Mouse (Mus musculus) adrenal gland, postnatal 25 days (tissue): ENCODE data around the gene 4931428L18Rik. TPM values are rescaled to one million over a fixed set of nuclear protein-coding genes. Genes with fewer than 3 reads are reported as not detected.
A peak's percentile ranks its signal among the peaks of the same experiment; 100 is the strongest.

Source experiments
- DNase-seq: peaks from one replicate; pipeline ENCODE4 v3.0.0; 2021; ENCODE audit warnings: mixed read lengths
- long read RNA-seq: library from polyadenylated mRNA; stranded (forward); transcript quantifications from one replicate; pipeline ENCODE4 v2.0.0, GENCODE M21; 2021
- total RNA-seq: library from RNA; stranded (reverse); gene quantifications from 2 replicates; pipeline ENCODE4 v1.2.3, GENCODE M21; 2021

4931428L18Rik gene
- not detected in 2 replicates for total RNA-seq
- long read RNA-seq: 0 reads

DNA sequence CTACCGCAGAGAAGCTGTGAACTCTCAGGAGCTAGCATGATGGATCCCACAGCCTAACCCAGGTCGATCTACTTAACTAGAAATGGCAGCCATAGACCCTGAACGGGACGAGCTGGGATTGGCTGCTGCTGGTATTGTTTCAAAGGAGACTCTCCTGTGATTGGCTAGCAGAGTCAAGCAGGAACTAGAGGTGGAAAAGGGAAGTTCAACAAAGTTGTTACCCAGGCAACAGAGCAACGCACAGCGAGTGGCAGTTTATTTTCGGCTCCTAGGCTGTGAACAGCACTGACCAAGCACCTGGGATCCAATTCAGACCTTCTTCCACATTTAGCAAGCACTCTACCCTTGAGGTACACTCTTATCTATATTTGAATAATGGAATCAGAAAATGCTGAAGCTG, at the start of gene 4931428L18Rik, which contains the start of gene Pih1d3:
Gene 4931428L18Rik, minus strand, starts transcription at position 121 of the 400 bp plus-strand sequence.
Gene Pih1d3, plus strand, starts transcription at position 275 of the 400 bp plus-strand sequence.
- DNase-seq: no peak

DNA sequence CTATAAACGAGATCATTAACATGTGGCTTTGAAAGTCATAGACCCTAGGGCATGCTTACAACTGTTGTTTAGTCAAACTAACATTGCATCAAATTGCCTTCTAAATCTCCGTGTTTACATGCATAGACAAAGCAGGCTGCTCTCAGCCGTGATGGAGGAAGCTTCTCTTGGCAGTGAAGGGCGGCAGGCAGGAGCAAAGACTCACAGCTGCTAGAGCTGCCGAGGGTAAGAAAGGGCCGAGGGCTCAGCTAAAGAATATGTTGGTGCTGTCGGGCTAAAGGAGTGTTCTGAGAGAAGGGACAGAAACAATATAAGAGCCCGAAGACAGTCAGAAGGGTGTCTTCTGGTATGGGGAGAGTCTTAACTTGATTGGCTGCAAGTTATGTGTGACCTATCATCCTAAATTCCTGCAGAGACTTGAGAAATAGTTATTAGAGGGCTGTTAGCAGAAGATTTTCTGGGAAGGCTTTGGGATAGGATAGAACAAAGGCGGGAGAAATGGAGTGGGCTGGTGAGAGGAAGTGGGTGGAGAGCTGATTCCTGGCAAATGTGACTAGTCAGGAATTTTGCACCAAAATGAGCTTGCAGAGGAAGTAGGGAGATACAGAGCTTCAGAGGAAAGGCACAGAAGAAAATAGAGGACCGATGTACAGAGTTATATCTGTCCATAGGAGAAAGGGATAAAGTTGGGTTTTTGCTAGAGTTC, 37.9 kb upstream of the 4931428L18Rik start:
- DNase-seq: no peak

DNA sequence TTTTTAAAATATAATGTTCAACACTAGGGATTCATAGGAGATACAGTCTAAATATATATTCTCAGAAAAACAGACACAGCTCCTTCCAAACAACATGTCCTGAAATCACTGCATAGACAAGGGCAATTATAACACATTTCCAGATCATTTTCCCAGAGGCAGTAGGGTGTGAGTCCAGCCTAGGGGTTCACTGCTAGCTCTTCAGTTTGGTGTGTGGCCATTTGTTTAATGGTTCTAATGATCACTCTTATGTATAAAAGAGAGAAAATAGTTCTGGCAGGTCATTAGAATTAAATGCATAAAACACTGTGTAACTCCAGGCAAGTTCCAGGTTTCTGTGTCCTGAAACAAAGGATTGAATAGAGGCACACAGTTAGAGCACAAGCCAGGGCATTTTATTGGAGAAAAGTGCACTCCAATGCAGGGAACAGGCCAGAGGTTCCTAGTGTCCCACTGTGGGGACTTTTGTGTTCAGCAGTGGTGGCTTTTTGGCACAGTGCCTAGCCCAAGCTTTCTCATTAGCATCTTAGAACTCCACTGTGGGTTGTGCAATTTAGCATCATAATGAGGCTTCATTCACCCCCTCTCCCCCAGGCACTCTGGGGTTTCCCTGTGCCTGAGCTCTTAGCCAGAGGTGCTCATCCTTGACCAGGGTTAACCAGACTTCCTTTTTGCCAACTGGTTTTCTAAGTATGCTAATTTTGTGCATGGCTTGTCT, 11.0 kb upstream of the 4931428L18Rik start:
- DNase-seq: no peak

DNA sequence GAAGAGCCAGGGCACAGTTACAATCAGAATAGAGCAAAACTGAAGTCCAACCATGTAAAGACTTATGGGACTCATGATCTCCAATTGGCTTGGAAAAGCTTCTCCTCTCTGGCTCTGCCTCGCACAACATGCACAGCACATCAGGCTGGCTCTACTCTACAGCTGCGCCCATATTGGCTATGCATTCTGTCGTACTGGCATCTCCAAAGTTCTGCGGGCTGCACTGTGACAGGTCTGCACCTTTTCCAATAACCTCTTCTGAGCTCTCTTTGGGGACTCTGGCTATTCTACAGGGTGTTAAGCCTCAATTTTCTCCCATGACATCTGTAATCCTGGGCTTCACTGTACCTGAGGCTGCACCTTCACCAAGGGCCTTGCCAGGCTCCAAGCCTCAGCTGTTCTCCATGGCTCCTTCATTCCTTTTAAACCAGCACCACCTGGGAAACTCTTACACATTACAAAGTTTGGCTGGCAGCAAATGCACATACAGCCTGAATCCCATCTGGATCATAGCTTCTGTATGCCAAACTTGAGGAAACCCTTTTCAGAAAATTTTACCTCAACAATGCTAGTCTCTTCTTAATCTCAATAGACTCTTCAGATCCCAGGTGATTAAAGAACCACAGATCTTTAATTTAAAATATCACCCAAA, 1.8 kb downstream of the 4931428L18Rik start:
- DNase-seq: no peak

DNA sequence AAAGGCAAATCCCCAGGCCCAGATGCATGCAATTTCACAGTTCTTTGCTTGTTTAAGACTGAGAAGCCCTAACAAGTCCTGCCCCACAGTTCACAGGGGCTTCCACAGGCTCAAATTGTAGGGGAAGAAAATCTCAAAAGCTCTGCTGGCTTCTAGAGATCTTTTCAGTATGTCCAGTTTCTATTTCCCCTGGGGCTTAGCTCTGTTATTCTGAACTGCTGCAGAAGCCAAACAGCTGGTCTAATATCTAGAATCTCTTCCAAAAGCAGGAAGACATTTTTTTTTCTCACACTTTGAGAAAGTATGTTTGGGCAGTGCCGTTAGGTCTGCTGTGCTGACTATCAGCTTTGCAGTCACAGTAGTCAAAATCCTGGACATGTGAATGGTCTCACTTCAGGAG, 7.7 kb downstream of the 4931428L18Rik start:
- no peak for DNase-seq

DNA sequence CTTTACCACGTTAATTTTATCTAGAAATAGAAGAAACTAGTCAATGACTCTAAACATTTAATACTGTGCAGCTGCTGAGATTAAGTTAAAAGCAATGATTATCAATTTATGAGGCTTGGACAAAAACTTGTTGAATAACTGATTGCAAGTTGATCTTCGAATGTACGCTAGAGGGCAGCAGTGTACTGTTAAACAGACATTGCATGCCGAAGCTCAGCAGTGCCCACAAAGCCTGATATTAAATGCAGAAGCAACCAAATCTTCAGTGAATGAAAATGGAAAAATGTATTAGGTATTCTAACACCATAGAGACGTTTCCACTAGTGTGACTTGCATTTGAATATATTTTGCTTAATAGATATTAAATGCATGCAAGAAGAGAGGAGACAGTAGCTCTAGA, 12.3 kb downstream of the 4931428L18Rik start:
- DNase-seq: peak; percentile 18

DNA sequence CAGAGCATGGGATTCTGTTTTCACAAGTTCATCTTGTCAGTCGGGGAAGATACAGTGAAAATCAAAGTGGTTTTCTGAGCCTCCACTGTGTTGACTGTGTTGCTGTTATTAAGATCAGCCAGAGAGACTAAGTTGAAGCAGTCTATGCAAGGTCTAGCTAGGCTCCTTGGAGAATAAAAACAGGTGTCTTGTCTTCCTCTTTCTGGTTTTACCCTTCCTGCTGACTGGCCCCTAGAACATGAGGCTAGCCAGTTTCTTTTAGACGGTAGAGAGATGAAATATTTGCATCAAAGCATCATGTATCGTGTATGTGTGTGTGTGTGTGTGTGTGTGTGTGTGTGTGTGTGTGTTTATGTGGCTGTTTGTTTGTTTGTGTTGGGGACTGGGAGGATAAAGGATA, 16.7 kb downstream of the 4931428L18Rik start:
- no peak for DNase-seq

DNA sequence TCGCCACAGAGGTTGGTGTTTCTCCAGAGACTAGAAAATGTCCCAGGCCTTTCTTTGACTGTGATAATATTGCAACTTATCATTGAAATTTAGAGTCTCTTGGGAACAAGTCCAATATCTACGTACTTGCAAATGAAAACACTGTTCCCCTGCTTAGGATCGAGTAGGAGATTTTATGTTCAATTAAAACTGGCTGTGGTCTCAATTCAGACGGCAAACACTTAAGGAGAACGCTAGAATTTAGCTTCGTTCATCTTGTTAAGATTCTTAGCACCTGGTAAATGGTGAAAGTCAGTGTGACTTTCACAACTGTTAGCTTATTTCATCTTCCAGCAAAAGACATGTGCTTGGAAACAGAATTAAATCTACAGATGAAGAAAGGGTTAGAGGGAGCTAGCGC, 17.1 kb downstream of the 4931428L18Rik start:
- no peak for DNase-seq

DNA sequence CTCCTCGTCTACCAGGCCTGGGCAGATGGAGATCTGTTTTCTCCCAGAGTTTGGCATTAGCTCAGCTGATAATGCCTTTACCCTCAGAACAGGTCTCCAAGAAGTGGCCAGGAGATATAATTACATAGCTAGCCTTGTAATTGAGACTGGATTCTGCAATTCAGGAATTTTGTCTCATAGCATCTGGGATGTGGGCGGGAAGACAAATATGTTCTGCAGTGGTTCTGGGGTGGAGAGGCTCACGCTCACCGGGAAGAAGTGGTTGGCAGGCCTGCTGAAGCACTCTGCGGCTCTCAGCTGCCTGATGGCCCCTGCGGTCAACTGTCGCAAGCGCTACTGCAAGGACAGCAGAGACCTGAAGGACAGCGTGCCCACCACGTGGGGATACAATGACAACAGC, 18.7 kb downstream of the 4931428L18Rik start:
- DNase-seq: no peak

DNA sequence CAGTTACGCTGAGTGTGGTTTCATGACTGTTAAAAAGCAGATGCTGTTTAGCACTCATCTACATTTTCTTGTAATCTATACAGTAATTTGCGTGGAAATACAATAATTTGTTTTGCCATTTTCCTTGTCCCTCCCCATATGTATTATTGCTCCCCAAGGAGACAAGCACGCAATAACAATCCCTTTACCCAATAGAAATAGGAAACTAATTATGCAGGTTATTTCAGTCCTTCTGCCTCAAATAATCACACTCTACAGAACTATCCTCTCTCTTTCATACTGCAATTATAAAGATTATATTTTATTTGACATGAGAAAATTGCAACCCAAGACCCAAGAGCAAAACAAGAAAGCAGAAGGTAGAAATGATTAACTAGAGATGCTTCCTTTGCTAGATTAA, 25.5 kb downstream of the 4931428L18Rik start:
- DNase-seq: no peak

DNA sequence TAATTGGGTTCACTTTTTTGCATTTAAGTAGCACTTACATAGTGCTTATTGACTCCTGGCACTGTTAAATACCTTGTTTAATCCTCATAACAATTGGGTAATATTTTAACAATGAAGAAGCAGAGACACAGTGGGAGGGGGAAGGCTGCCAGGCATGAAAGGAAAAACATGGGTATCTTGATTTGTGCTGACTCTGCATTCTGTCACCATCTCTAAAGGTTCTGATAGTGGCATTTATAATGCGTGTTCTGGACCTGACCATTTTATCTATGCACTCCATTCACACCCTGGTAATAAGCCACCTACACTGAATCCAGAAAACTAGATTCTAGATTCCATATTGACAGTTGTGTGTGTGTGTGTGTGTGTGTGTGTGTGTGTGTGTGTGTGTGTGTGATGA, 26.9 kb downstream of the 4931428L18Rik start:
- DNase-seq: no peak

DNA sequence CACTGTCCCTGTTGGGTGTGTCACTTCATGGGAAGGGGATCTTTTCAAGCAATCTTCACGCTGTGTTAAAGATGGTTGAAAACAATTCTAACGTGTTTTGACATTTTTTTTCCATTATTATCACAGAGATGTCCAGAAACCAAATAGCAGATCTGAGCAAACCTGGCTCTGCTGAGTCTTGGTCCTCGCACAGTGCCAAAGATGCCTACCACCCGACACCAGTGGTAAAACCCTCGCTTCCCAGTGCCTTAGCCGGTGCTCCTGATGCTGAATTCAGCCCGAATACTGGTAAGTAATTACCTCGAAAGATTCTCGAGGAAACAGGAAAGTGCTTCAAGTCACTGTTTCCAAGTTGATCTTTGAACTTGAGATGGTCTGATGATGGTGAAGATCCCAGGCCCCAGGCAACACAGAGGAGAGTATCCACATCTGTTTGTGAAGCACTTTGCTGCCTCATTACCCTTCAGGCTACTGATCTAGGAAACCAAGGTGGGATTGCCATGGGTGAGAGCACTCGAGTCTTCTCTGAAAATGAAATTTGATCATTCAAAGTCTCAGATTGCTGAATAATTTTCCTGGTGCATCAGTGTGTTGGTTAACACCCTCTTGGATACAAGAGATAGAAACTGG, 32.1 kb downstream of the 4931428L18Rik start:
- DNase-seq: no peak

DNA sequence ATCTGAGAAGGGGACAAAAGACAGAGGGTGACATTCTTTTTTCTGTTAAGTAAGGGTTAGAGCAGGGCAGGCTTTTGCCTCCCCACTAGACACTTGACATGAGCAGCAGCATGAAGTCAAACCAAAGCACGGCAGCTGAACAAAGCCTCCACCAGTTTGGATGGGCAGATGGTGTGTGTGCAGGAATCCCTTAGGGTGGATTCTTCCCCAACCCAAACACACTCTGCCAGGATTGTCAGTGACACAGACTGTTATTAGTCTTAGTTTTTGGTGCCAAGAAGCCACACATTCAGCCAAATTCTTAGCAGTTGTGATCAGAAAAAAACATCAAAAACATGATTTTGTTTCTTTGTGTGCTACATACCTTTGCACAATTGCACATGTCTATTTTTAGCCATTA, 44.2 kb downstream of the 4931428L18Rik start:
- DNase-seq: no peak

DNA sequence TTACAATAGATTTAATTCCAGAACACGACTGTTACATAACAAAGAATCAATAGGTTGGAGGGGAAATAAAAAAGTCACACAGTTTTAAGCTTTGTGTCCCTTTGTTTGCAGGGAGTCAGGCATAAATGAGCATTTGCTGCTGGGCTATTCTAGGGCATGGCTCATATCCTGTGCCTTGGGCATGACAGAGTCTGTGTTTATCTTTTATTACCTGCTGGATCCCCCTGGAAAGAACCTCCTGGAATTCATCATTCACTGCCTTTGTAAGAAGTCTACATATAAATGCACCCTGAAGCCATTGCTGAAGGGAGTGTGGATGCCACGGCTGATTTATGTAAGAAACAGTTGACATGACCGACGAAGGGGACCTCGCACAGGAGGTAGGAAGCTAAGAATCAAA, 46.4 kb downstream of the 4931428L18Rik start, which contains the start of gene Lgsn:
Gene Lgsn, plus strand, starts transcription at position 301 of the 400 bp plus-strand sequence.
- DNase-seq: no peak

DNA sequence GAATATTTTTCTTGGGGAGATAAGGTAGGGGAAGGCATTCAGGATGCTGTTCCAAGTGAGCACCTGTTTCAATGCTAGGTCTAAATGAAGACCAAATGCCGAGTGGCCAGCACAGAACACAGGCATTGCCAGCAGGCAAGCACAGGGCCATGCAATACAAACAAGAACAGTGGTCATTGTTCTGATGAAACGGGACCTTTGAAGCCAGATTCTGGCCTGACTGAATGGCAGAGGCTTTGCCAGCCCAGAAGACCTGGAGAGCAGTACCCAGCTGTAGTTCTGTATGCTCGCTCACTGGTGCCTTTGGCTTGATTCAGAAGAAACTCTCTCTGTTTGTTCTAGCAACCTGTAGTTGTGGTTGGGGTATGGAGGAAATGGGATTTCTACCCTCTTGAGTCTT, 47.1 kb downstream of the 4931428L18Rik start:
- no peak for DNase-seq

DNA sequence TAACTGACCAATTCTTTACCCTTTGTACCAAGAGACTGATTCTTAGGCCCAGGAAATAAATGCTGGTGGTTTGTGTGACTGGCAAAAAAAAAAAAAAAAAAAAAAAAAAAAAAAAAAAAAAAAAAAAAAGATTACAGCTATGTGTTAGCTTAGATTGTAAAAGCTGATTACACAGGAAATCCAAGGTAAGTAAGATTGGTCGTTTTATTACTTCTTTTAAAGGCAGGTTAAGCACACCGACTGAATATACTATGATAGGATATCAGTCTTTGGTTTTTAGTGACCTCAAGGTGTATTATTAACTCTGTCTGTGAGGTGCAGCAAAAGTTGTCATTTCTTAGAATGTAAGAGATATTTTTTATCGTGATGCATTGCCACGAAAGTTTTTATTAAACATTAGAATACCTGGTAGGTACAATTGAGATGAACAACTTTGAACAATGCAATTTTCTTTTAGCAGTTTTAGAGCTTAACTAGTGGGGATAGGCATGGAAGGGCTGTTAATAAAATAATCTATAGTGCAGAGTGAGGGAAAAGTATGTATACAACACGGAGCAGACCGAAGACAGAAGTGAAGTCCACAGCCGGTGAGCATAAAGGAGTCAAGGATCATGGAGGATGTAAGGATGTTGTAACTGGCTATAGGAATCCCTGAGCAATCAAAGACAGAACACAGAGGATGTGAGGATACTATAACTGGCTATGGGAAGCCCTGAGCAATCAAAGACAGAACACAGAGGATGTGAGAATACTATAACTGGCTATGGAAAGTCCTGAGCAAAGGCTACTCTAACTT, 57.0 kb downstream of the 4931428L18Rik start:
- no peak for DNase-seq

DNA sequence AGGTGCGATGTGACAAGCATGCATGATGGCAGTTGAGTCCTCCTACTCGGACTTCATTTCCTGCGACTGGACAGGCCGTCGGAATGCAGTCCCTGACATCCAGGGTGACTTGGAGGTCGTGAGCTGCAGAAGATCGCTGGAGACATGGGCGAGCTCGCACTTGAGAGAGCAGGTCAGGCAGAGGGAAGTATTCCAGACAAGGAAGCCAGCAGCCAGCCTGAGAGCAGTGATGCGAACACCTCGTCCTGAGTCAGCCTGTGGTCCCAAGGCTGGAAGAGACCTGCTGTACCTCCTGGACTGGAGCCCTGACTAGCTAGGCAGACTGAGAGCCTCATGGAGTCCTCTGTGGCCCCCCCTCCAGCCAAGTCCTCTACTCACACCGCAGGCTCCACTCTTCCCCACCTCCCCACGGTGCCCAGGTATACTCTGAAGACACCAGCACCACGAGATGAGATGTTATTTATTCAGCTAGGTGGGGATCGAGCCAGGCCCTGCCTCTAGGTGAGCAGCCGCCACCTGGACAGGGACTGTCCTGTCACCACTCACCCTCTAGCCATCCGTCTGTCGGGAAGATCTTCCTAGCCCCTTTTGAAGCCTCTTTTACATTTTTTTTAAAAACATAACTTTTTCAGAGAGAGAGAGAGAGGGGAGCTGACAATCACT, 57.8 kb downstream of the 4931428L18Rik start:
- no peak for DNase-seq

DNA sequence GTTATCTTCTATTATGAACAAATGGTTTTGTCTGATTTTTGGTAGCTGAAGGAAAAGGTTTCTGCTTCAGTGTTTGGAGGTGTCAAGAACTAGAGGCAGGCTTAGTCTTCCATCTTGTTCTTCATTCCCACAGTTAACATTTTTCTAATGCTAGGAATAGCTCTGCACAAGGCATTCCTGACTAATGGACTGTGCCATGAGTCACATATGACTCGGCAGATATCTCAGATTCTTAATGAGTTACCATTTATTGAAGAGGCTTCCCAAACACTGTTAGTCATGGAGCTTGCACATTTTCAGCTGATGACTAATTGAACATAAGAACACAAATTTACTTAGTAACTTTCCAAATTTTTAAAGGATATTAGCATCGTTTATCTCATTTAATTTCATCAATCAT, 65.6 kb downstream of the 4931428L18Rik start:
- DNase-seq: no peak

DNA sequence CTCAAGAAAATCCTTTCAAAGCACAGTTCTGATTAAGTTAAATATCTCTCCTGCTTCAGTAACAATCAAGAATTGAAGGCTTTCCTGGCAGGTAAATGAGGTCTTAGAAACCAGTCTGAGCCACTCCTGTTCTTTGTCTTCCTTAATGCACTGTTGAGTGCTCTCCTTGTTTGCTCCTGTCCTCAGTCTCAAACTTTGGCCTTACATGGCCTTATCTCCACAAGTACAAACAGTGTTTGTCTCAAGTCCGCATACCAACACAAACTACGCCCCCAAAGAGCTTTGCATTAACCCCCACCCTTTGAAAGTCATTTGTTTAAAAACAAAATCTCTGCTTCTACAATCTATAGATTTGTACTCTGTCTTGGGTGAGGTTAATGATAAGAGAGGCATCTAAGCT, 66.3 kb downstream of the 4931428L18Rik start:
- no peak for DNase-seq

DNA sequence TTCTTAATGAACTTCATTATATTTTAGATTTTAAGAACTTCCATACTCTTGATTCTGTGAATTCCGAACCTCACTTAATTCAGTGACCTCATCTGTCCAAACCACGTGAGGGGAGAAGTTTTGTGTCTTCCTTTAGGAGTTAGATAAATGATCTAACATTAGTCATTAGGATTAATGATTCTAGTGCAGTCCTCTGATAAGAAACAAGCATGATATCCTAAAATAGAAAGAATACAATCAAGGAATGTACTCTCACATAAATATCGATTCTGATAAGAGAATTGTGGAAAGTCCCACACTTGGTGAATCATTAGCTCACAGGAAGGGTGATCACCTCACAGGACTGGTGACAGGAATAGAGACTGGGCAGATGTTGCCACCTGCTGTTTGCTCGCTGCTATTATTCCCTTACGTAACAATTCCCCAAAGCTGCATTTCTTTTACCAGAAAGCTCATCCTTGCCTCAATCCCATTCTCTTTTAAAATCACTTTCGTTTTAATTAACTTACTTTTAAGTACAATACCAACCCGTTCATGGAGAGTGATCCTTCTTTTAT, 68.6 kb downstream of the 4931428L18Rik start:
- DNase-seq: peak; percentile 42
